Mouse (Mus musculus): ENCODE results near the gene Rnf216.

Gene Rnf216

DNA sequence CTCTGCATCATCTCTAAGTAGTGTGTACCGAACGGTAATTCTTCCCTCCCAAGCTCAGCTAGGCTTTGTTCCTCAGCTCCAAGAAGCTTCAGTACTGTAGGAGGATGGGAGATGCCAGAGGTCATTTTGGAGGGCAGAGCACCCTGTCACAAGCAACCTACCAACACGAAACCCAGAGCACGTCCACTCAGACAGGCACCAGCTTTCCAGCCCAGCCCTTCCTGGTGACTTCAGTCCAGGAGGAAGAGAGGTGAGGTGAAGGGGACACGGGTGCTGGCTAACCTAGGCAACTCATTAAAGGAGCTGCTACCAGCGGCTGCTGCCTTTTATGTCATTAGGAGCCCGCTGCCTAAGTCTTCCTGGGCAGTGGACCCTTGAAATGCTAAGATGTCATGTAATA lies 81.1 kb downstream of the Rnf216 start:
- in situ Hi-C loops (cut with MboI; ENCODE audit: unreplicated experiment in 2 of 2) = no loop called here

GRCm38 (mm10) chr5:143031193-143031592 lies 81.6 kb downstream of the Rnf216 start:
- in situ Hi-C loops (cut with MboI; ENCODE audit: unreplicated experiment in 2 of 2) = no loop called here

- in situ Hi-C loops (cut with MboI; ENCODE audit: unreplicated experiment in 2 of 2) = no loop called here
These were observed 88.9 kb downstream of the Rnf216 start for GRCm38 (mm10) chr5:143023887-143024286.

DNA sequence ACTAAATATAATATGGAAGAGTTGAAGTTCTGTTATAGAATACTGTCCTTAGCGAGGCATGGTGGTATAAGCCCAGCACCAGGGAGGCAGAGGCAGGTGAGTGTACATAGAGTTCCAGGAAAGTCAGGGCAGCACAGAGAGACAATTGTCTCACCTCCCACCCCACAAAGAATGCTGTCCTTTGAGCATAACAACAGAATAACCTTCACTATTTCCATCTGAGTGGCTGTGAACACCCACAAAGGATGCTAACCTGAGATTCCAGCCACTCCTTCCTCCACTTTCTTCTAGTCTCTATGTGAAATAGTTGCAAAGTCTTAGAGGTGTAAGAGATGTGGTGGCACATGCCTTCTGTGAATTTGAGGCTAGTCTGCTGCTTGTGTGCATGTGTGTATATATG lies 89.8 kb downstream of the Rnf216 start:
- in situ Hi-C loops (cut with MboI; ENCODE audit: unreplicated experiment in 2 of 2) = no loop called here

GRCm38 (mm10) chr5:143017401-143017800 lies 95.4 kb downstream of the Rnf216 start:
- in situ Hi-C loops (cut with MboI; ENCODE audit: unreplicated experiment in 2 of 2) = no loop called here

GRCm38 (mm10) chr5:143009383-143009782 lies 103.4 kb downstream of the Rnf216 start:
- in situ Hi-C loops (cut with MboI; ENCODE audit: unreplicated experiment in 2 of 2) = no loop called here

GRCm38 (mm10) chr5:143000654-143001500 lies 111.9 kb downstream of the Rnf216 start:
- in situ Hi-C loops (cut with MboI; ENCODE audit: unreplicated experiment in 2 of 2) = no loop called here

GRCm38 (mm10) chr5:143000091-143000490 lies 112.7 kb downstream of the Rnf216 start:
- in situ Hi-C loops (cut with MboI; ENCODE audit: unreplicated experiment in 2 of 2) = no loop called here

- in situ Hi-C loops (cut with MboI; ENCODE audit: unreplicated experiment in 2 of 2) = no loop called here
These were observed 114.6 kb downstream of the Rnf216 start for GRCm38 (mm10) chr5:142998171-142998570.

DNA sequence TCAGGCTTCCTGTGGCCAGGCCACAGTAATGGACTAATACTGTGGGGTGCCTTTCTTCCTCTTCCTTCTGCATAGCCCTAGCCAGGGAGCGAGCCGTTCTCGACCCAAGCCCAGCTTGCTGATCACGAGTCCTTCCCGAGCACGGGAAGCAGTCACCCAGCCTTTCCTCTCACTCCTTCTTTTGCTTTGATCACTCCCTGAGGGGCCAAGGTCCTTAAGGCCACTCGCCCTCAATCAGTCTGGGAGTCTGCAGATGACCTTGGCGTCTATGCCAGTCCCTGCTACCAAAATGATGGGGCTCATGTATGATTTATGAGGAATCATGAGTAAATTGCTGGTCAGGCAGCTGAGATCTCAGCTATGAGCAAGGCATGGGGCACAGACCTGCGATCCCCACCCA lies 115.3 kb downstream of the Rnf216 start:
- in situ Hi-C loops (cut with MboI; ENCODE audit: unreplicated experiment in 2 of 2) = no loop called here

DNA sequence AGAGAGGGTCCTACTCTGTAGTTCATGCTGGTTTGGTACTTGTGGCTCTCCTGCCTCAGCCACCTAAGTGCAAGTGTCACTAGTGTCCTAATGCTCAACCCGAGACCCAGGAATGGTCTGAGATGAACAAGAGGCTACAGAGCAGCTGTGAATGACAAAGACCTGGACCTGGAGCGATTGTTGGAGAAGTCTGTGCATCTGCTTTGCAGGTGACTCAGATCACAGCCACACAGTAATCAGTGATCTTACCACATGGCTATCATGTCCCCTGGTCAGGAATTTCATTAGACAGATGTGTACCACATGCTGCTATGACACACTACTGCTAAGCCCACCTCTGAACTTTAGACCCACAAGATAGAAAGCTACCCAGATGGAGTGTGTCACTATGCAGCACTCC lies 118.0 kb downstream of the Rnf216 start:
- in situ Hi-C loops (cut with MboI; ENCODE audit: unreplicated experiment in 2 of 2) = no loop called here

DNA sequence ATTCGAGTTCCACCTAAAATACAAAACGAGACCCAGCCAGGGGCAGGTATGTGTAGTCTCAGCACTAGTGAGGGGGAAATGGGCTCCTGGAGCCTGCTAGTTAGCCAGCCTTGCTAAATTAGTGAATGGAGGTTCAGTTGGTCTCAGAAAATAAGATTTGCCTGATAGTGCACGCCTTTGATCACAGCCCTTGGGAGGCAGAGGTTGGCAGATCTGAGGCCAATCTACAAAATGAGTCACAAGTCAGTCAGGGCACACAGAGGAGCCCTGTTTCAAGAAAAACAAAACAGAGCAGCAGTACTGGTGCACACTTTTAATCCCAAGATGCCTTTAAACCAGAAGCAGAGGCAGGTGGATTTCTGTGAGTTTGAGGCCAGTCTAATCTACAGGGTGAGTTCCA lies 123.6 kb downstream of the Rnf216 start:
- in situ Hi-C loops (cut with MboI; ENCODE audit: unreplicated experiment in 2 of 2) = no loop called here

DNA sequence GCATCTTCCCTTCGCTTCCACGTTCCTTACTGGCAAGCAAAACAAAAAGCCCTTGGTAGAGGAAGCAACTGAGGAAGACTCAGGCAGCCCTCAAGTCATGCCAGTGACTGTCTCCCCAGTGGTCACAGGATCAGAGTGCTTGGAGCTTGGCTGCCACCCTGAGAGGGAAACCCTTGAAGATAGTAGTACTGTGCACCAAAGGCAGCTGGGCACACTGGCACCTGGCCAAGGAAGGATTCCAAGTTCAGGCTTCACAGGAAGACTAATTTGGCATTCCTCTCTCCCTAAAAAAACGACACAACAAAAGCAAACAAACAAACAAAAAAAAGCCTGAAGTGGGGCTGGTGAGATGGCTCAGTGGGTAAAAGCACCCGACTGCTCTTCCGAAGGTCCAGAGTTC lies 124.3 kb downstream of the Rnf216 start:
- in situ Hi-C loops (cut with MboI; ENCODE audit: unreplicated experiment in 2 of 2) = no loop called here

GRCm38 (mm10) chr5:142984271-142984670 lies 128.5 kb downstream of the Rnf216 start:
- in situ Hi-C loops (cut with MboI; ENCODE audit: unreplicated experiment in 2 of 2) = no loop called here

- in situ Hi-C loops (cut with MboI; ENCODE audit: unreplicated experiment in 2 of 2) = no loop called here
These were observed 129.6 kb downstream of the Rnf216 start for GRCm38 (mm10) chr5:142983174-142983573.

DNA sequence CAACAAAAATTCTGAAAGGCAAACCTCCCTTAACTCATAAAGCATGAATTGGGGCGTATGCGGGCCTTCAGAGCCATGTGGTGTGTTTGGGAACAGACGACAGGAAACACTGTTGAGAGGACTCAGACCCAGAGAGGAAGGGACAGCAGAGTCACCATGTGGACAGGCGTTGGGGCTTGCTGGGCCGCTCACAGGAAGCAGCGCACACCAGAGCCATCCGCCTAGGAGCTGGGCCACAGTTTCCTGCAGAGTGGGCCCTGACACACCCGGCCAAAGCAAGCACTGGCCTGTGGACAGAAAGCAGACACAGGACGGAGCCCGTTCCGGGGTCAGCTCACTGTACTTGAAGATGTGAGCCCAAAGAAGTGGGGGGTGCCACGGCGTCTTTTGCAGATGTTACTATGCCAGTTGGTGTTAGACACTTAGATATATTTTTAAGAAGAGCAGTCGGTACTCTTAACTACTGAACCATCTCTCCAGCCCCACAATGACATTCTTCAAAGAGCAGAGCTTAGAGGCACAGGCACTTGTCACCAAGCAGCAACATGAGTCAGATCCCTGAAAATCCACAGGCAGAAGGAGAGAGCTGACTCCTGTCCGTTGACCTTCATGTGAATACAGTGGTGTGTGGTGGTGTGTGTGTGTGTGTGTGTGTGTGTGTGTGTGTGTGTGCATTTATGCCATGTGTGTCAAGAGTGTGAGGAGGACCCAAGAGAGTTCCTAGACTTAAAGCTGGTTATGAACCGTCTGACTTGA lies 130.6 kb downstream of the Rnf216 start:
- in situ Hi-C loops (cut with MboI; ENCODE audit: unreplicated experiment in 2 of 2) = no loop called here

- in situ Hi-C loops (cut with MboI; ENCODE audit: unreplicated experiment in 2 of 2) = no loop called here
These were observed 136.3 kb downstream of the Rnf216 start for GRCm38 (mm10) chr5:142976516-142976915.

GRCm38 (mm10) chr5:142974598-142975121 lies 138.1 kb downstream of the Rnf216 start:
- in situ Hi-C loops (cut with MboI; ENCODE audit: unreplicated experiment in 2 of 2) = no loop called here

DNA sequence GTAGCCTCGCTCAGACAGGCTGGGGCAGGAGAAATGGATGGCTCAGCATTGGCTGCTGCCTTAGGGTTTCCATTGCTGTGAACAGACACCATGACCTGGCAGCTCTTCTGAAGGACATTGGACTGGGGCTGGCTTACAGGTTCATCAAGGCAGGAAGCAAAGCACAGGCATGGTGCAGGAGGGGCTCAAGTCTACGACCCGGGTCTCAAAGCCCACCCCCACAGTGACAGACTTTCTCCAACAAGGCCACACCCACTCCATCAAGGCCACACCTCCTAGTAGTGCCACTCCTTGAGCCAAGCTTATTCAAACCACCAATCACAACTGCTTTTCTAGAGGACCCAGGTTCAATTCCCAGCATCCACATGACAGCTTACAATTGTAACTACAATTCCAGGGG lies 138.8 kb downstream of the Rnf216 start:
- in situ Hi-C loops (cut with MboI; ENCODE audit: unreplicated experiment in 2 of 2) = no loop called here

DNA sequence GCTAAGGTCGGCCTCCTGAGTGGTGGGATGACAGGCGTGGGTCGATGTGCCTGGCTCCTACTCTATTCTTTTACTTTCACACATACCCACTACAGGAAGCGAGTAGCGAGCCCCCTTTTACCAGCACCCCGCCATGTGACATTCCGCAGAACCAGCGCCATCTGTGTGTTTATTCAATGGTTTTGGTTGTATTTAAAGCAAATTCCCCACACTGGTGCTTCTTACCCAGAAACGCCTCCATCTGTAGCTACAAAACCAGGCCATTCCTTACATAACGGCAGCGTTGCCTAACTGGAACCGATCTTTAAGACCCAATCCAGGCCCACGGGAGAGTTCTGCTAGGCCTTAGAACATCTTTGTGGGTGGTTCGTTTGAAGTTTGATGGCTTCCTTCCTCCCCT lies 144.4 kb downstream of the Rnf216 start:
- in situ Hi-C loops (cut with MboI; ENCODE audit: unreplicated experiment in 2 of 2) = no loop called here

- in situ Hi-C loops (cut with MboI; ENCODE audit: unreplicated experiment in 2 of 2) = no loop called here
These were observed 148.1 kb downstream of the Rnf216 start for GRCm38 (mm10) chr5:142964650-142965049.

Data from v-Abl transformed pro-B cells (cell line).